Mouse (Mus musculus) bone marrow macrophage, adult 2 months (primary cell): ENCODE data around the gene Pzp. TPM values are rescaled to one million over a fixed set of nuclear protein-coding genes. Genes with fewer than 3 reads are reported as not detected.

Experiments used
- H3K27ac ChIP-seq: 2 replicates; pipeline ENCODE4 v1.5.1; 2012; ENCODE audit warnings: low read depth, low read length; ENCODE audit not compliant: insufficient read depth
- H3K4me1 ChIP-seq: 2 replicates; pipeline ENCODE4 v1.6.1; 2012; ENCODE audit warnings: low read length; ENCODE audit not compliant: control insufficient read depth, insufficient read depth
- H3K4me3 ChIP-seq: 2 replicates; pipeline ENCODE4 v1.5.1; 2012; ENCODE audit warnings: mild to moderate bottlenecking, low read length, moderate library complexity; ENCODE audit not compliant: insufficient read depth
- CTCF ChIP-seq: IDR thresholded peaks from 2 replicates; pipeline ENCODE4 v1.5.1; 2012; ENCODE audit warnings: low read depth, mild to moderate bottlenecking, low read length, moderate library complexity
- POLR2A ChIP-seq: IDR thresholded peaks from 2 replicates; pipeline ENCODE4 v1.6.1; 2012; ENCODE audit warnings: mild to moderate bottlenecking, low read depth, low read length, borderline replicate concordance
- polyA plus RNA-seq: library from polyadenylated mRNA; stranded (reverse); fragments of >200 nt; gene quantifications from 2 replicates; pipeline ENCODE4 v1.2.4, GENCODE M21; 2012; ENCODE audit not compliant: missing spikeins, insufficient read depth, insufficient read length

Pzp gene
- polyA plus RNA-seq, 1 experiment: not detected

DNA sequence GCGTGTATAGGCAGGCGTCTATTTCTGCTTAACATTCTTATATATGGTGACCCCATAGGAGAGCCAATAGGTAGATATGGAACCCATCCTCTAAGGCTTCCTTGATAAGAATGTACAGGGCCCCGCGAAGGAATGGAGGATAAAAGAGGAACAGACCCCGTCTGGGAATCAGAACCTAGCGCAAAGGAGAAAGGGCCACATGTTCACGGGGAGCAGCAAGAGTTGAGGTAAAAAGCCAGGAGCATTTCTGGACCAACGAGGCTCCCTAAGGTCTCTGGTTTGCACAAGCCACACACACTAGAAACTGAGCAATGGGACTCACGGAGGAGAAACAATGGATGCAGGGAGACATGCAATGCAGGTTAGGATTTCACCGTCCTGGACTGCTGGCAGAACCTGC lies 89.2 kb downstream of the Pzp start:
- Histone ChIP-seq H3K27ac (no peak overlapping the region), H3K4me1 (peaks cover 10% of the 10 kb centered on the region), H3K4me3 (peak overlapping the region; percentile 90)
- TF ChIP-seq CTCF: no peak
- TF ChIP-seq POLR2A: no peak

DNA sequence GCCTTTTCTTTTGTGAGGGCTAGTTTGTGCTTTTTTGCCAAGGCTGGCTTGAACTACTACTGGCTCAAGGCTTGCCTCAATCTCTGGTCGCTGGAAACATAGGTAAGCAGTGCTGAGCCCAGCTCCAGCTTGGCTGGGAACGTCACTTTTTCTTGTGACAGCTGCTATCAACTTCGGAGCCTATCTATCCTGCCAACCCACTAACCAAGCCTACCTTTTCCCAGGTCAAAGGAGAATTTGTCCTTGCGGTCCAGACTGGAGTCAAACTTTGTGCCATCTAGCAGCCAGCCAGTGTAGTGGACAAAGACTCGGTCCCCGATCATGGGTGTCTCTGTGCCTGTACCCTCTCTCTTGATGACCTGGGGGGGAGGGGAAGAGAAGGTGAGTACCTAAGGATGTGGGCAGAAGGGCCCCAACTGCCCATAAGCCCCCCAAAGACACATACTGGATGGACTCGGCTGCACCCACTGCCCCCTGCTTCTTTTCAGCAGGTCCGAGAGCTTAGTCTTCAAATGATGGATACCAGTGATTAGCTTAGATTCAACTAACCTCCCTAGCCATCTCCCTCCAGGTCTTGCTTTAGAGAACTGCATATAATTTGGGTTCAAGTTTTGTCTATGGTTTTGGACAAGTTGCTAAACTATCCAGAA lies 90.0 kb downstream of the Pzp start:
- no peak for TF ChIP-seq POLR2A
- TF ChIP-seq CTCF: no peak
- Histone ChIP-seq H3K27ac (no peak overlapping the region), H3K4me1 (peaks cover 10% of the 10 kb centered on the region), H3K4me3 (0 out of 2 replicates have a peak overlapping the region, but pooled peaks have one; percentile 90)

DNA sequence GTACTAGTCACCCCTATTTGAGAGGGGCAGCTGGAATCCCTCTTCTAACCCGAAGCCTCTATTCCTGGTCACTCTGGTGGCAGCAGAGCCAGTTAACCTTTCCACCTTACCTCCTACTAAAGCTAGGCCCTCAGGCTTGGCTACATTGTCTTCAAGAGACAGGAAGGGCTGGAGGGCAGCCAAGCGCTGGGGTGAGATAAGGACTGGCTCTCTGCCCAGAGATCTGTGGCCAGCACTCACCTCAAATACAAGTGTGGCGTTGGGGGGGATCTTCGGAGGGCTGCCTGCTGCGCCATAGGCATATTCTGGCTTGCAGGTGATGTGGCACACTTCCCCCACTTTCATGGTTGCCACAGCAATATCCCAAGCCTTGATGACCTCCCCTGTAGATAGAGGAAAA lies 91.0 kb downstream of the Pzp start:
- TF ChIP-seq POLR2A (no peak), CTCF (no peak)
- H3K4me3 ChIP-seq: no peak overlapping the region
- peaks cover 10% of the 10 kb centered on the region for H3K4me1 ChIP-seq
- H3K27ac ChIP-seq: no peak overlapping the region

Other genes with a start within 250 kb of the Pzp start
- not detected in 2 replicates for gene Tead4, start 225.9 kb downstream of the Pzp start, polyA plus RNA-seq
- gene Tulp3, start 170.9 kb downstream of the Pzp start, polyA plus RNA-seq: 3.9 and 5.2 TPM in 2 replicates
- gene Rhno1, start 163.8 kb downstream of the Pzp start, polyA plus RNA-seq: 27.3 and 33.3 TPM in 2 replicates
- gene Foxm1, start 163.8 kb downstream of the Pzp start, polyA plus RNA-seq: 27.4 and 31.7 TPM in 2 replicates
- not detected in 2 replicates for gene Tex52, start 151.3 kb downstream of the Pzp start, polyA plus RNA-seq
- gene Gm44596, start 151.2 kb downstream of the Pzp start, polyA plus RNA-seq: not detected in 2 replicates
- not detected in 2 replicates for gene Nrip2, start 127.4 kb downstream of the Pzp start, polyA plus RNA-seq
- gene Itfg2, start 101.8 kb downstream of the Pzp start, polyA plus RNA-seq: 5.5 and 6.8 TPM in 2 replicates
- gene Fkbp4, start 88.0 kb downstream of the Pzp start, polyA plus RNA-seq: 28.9 and 32.7 TPM in 2 replicates
- gene A2ml1, start 54.9 kb upstream of the Pzp start, polyA plus RNA-seq: 0.84 TPM in 1 of 2 replicates, not detected in the other
- not detected in 2 replicates for gene Klrb1a, start 96.8 kb upstream of the Pzp start, polyA plus RNA-seq
- not detected in 2 replicates for gene Clec2h, start 135.7 kb upstream of the Pzp start, polyA plus RNA-seq
- gene Klrb1, start 196.3 kb upstream of the Pzp start, polyA plus RNA-seq: not detected in 2 replicates